Mouse (Mus musculus): ENCODE results near the gene AI413582. TPM values are rescaled to one million over a fixed set of nuclear protein-coding genes. Genes with fewer than 3 reads are reported as not detected.

The AI413582 gene
- polyA plus RNA-seq, 1 experiment from 2014 or later, result 51.9 TPM

- H3K36me3 ChIP-seq (ENCODE audit: control insufficient read depth, insufficient read depth, low read length), result peaks cover 64% of the 10 kb centered on the region
Measured at GRCm38 (mm10) chr17:27586661-27587060, 21.1 kb upstream of the AI413582 start.

GRCm38 (mm10) chr17:27583185-27583894, 17.8 kb upstream of the AI413582 start:
- no peak overlapping the region for H3K27ac ChIP-seq (replicated peaks; ENCODE audit: low read depth, low read length)
- H3K9me3 ChIP-seq (ENCODE audit: control insufficient read depth, low read length), result no peaks in the 10 kb centered on the region
- no peaks in the 10 kb centered on the region for H3K27me3 ChIP-seq (ENCODE audit: control insufficient read depth, insufficient read depth, low read length)
- no peak overlapping the region for H3K9ac ChIP-seq (replicated peaks; ENCODE audit: low read length)
- ATAC-seq (ENCODE audit: low FRiP score, low TSS enrichment), result no peak
- peaks cover 63% of the 10 kb centered on the region for H3K36me3 ChIP-seq (ENCODE audit: control insufficient read depth, insufficient read depth, low read length)
- no peak overlapping the region for H3K4me3 ChIP-seq (replicated peaks; ENCODE audit: low read depth, low read length)
- 92% methylated on average over 13 of the region's 13 CpGs for WGBS
- H3K4me1 ChIP-seq (ENCODE audit: control insufficient read depth, insufficient read depth, low read length), result no peaks in the 10 kb centered on the region
- H3K4me2 ChIP-seq (ENCODE audit: low read length), result no peak overlapping the region
- DNase-seq, result no peak

More at GRCm38 (mm10) chr17:27586661-27587060, 21.1 kb upstream of the AI413582 start:
- ATAC-seq (ENCODE audit: low FRiP score, low TSS enrichment) (no peak), DNase-seq (no peak)
- H3K27me3 ChIP-seq (ENCODE audit: control insufficient read depth, insufficient read depth, low read length), result no peaks in the 10 kb centered on the region
- H3K9me3 ChIP-seq (ENCODE audit: control insufficient read depth, low read length), result no peaks in the 10 kb centered on the region
- H3K27ac ChIP-seq (replicated peaks; ENCODE audit: low read depth, low read length), result no peak overlapping the region
- no peak overlapping the region for H3K9ac ChIP-seq (replicated peaks; ENCODE audit: low read length)
- no peak overlapping the region for H3K4me3 ChIP-seq (replicated peaks; ENCODE audit: low read depth, low read length)
- no peak overlapping the region for H3K4me2 ChIP-seq (ENCODE audit: low read length)
- 58% methylated on average over 9 of the region's 9 CpGs for WGBS
- no peaks in the 10 kb centered on the region for H3K4me1 ChIP-seq (ENCODE audit: control insufficient read depth, insufficient read depth, low read length)

GRCm38 (mm10) chr17:27580392-27581068, 15.0 kb upstream of the AI413582 start:
- H3K9me3 ChIP-seq (ENCODE audit: control insufficient read depth, low read length), result no peaks in the 10 kb centered on the region
- no peak overlapping the region for H3K27ac ChIP-seq (replicated peaks; ENCODE audit: low read depth, low read length)
- no peak overlapping the region for H3K4me2 ChIP-seq (ENCODE audit: low read length)
- no peak overlapping the region for H3K4me3 ChIP-seq (replicated peaks; ENCODE audit: low read depth, low read length)
- no peaks in the 10 kb centered on the region for H3K27me3 ChIP-seq (ENCODE audit: control insufficient read depth, insufficient read depth, low read length)
- peaks cover 70% of the 10 kb centered on the region for H3K36me3 ChIP-seq (ENCODE audit: control insufficient read depth, insufficient read depth, low read length)
- no peaks in the 10 kb centered on the region for H3K4me1 ChIP-seq (ENCODE audit: control insufficient read depth, insufficient read depth, low read length)
- H3K9ac ChIP-seq (replicated peaks; ENCODE audit: low read length), result no peak overlapping the region
- ATAC-seq (ENCODE audit: low FRiP score, low TSS enrichment), result no peak
- WGBS, result 93% methylated on average over 20 of the region's 20 CpGs
- DNase-seq, result no peak

GRCm38 (mm10) chr17:27579816-27580215, 14.3 kb upstream of the AI413582 start:
- H3K9ac ChIP-seq (replicated peaks; ENCODE audit: low read length), result no peak overlapping the region
- no peak for ATAC-seq (ENCODE audit: low FRiP score, low TSS enrichment)
- no peak for DNase-seq
- H3K9me3 ChIP-seq (ENCODE audit: control insufficient read depth, low read length), result no peaks in the 10 kb centered on the region
- H3K36me3 ChIP-seq (ENCODE audit: control insufficient read depth, insufficient read depth, low read length), result peaks cover 75% of the 10 kb centered on the region
- H3K27me3 ChIP-seq (ENCODE audit: control insufficient read depth, insufficient read depth, low read length), result no peaks in the 10 kb centered on the region
- H3K27ac ChIP-seq (replicated peaks; ENCODE audit: low read depth, low read length), result no peak overlapping the region
- H3K4me2 ChIP-seq (ENCODE audit: low read length), result no peak overlapping the region
- whole genome bisulfite sequencing, result 88% methylated on average over 8 of the region's 8 CpGs
- no peaks in the 10 kb centered on the region for H3K4me1 ChIP-seq (ENCODE audit: control insufficient read depth, insufficient read depth, low read length)
- no peak overlapping the region for H3K4me3 ChIP-seq (replicated peaks; ENCODE audit: low read depth, low read length)

GRCm38 (mm10) chr17:27578487-27578886, 12.9 kb upstream of the AI413582 start:
- no peak overlapping the region for H3K4me2 ChIP-seq (ENCODE audit: low read length)
- H3K27me3 ChIP-seq (ENCODE audit: control insufficient read depth, insufficient read depth, low read length), result no peaks in the 10 kb centered on the region
- DNase-seq (no peak), ATAC-seq (ENCODE audit: low FRiP score, low TSS enrichment) (no peak)
- H3K36me3 ChIP-seq (ENCODE audit: control insufficient read depth, insufficient read depth, low read length), result peaks cover 75% of the 10 kb centered on the region
- no peaks in the 10 kb centered on the region for H3K9me3 ChIP-seq (ENCODE audit: control insufficient read depth, low read length)
- H3K4me1 ChIP-seq (ENCODE audit: control insufficient read depth, insufficient read depth, low read length), result no peaks in the 10 kb centered on the region
- H3K4me3 ChIP-seq (replicated peaks; ENCODE audit: low read depth, low read length), result no peak overlapping the region
- no peak overlapping the region for H3K9ac ChIP-seq (replicated peaks; ENCODE audit: low read length)
- no peak overlapping the region for H3K27ac ChIP-seq (replicated peaks; ENCODE audit: low read depth, low read length)
- 91% methylated on average over 10 of the region's 10 CpGs for WGBS

GRCm38 (mm10) chr17:27577468-27577867, 11.9 kb upstream of the AI413582 start:
- peaks cover 66% of the 10 kb centered on the region for H3K36me3 ChIP-seq (ENCODE audit: control insufficient read depth, insufficient read depth, low read length)

GRCm38 (mm10) chr17:27576056-27576455, 10.5 kb upstream of the AI413582 start:
- WGBS, result 93% methylated on average over 7 of the region's 7 CpGs
- no peak overlapping the region for H3K9ac ChIP-seq (replicated peaks; ENCODE audit: low read length)
- no peak overlapping the region for H3K4me2 ChIP-seq (ENCODE audit: low read length)
- peaks cover 53% of the 10 kb centered on the region for H3K36me3 ChIP-seq (ENCODE audit: control insufficient read depth, insufficient read depth, low read length)
- ATAC-seq (ENCODE audit: low FRiP score, low TSS enrichment) (no peak), DNase-seq (no peak)
- H3K4me1 ChIP-seq (ENCODE audit: control insufficient read depth, insufficient read depth, low read length), result no peaks in the 10 kb centered on the region
- no peaks in the 10 kb centered on the region for H3K9me3 ChIP-seq (ENCODE audit: control insufficient read depth, low read length)
- no peak overlapping the region for H3K4me3 ChIP-seq (replicated peaks; ENCODE audit: low read depth, low read length)
- H3K27ac ChIP-seq (replicated peaks; ENCODE audit: low read depth, low read length), result no peak overlapping the region
- H3K27me3 ChIP-seq (ENCODE audit: control insufficient read depth, insufficient read depth, low read length), result no peaks in the 10 kb centered on the region

More at GRCm38 (mm10) chr17:27577468-27577867, 11.9 kb upstream of the AI413582 start:
- no peaks in the 10 kb centered on the region for H3K9me3 ChIP-seq (ENCODE audit: control insufficient read depth, low read length)
- no peak for DNase-seq
- no peak overlapping the region for H3K27ac ChIP-seq (replicated peaks; ENCODE audit: low read depth, low read length)
- ATAC-seq (ENCODE audit: low FRiP score, low TSS enrichment), result no peak
- no peak overlapping the region for H3K4me3 ChIP-seq (replicated peaks; ENCODE audit: low read depth, low read length)
- H3K9ac ChIP-seq (replicated peaks; ENCODE audit: low read length), result no peak overlapping the region
- H3K4me1 ChIP-seq (ENCODE audit: control insufficient read depth, insufficient read depth, low read length), result no peaks in the 10 kb centered on the region
- H3K27me3 ChIP-seq (ENCODE audit: control insufficient read depth, insufficient read depth, low read length), result no peaks in the 10 kb centered on the region
- WGBS, result 77% methylated on average over 6 of the region's 6 CpGs
- H3K4me2 ChIP-seq (ENCODE audit: low read length), result no peak overlapping the region

- H3K36me3 ChIP-seq (ENCODE audit: control insufficient read depth, insufficient read depth, low read length), result peaks cover 45% of the 10 kb centered on the region
- H3K27ac ChIP-seq (replicated peaks; ENCODE audit: low read depth, low read length), result no peak overlapping the region
Measured at GRCm38 (mm10) chr17:27575116-27575776, 9.7 kb upstream of the AI413582 start.

More at GRCm38 (mm10) chr17:27575116-27575776, 9.7 kb upstream of the AI413582 start:
- no peak overlapping the region for H3K9ac ChIP-seq (replicated peaks; ENCODE audit: low read length)
- H3K4me3 ChIP-seq (replicated peaks; ENCODE audit: low read depth, low read length), result no peak overlapping the region
- no peak for ATAC-seq (ENCODE audit: low FRiP score, low TSS enrichment)
- H3K27me3 ChIP-seq (ENCODE audit: control insufficient read depth, insufficient read depth, low read length), result no peaks in the 10 kb centered on the region
- H3K4me2 ChIP-seq (ENCODE audit: low read length), result no peak overlapping the region
- H3K9me3 ChIP-seq (ENCODE audit: control insufficient read depth, low read length), result no peaks in the 10 kb centered on the region
- no peak for DNase-seq
- no peaks in the 10 kb centered on the region for H3K4me1 ChIP-seq (ENCODE audit: control insufficient read depth, insufficient read depth, low read length)
- WGBS, result 90% methylated on average over 10 of the region's 10 CpGs
